Comparison of ENCODE assay signal across 9 mouse cellular contexts in the genomic region with DNA sequence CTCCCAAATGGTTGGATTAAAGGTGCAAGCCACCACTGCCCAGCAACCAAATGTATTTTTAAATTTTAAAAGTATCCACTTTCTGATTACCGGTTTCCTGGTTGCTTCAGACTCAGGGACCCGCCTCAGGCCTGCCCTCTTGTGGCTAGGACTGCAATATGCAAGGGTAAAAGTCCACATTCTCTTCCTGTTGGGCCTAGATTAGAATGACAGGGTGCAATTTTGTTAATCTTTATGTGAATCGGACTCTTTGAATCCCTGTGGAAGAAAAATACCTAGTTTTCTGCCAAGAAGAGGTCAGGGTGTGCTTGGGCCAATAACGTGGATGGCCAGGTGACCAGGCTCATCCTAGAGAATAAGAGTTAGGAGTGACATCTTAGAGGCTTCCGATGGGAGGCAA. TPM values are rescaled to one million over a fixed set of nuclear protein-coding genes. Genes with fewer than 3 reads are reported as not detected.
DNase-seq lines count a peak whose midpoint lies in the region; ATAC-seq lines count a peak whose summit lies in the region.
"Had no signal": no experiment of that assay in that cellular context is flagged by ENCODE, and none has a peak within 500 bp of the region (broad histone marks: within the 10 kb centered on the region; RNA-seq: fewer than 3 reads in every experiment).

No protein-coding gene starts in this region.

- H3K27ac ChIP-seq in midbrain, embryonic 11.5 days (ENCODE audit: low read depth, low read length): no peak overlapping the region
- H3K27ac ChIP-seq in midbrain, embryonic 15.5 days: no peak overlapping the region
- no peak overlapping the region for H3K27ac ChIP-seq in limb, embryonic 11.5 days (replicated peaks; ENCODE audit: low read depth, low read length)

- no peak overlapping the region for H3K9ac ChIP-seq in midbrain, embryonic 11.5 days (ENCODE audit: low read length)
- H3K9ac ChIP-seq in midbrain, embryonic 15.5 days: no peak overlapping the region
- no peak overlapping the region for H3K9ac ChIP-seq in limb, embryonic 11.5 days (ENCODE audit: low read length)

- no peak overlapping the region for H3K4me3 ChIP-seq in midbrain, embryonic 11.5 days (ENCODE audit: low read depth, low read length)
- no peak overlapping the region for H3K4me3 ChIP-seq in midbrain, embryonic 15.5 days
- no peak overlapping the region for H3K4me3 ChIP-seq in limb, embryonic 11.5 days (ENCODE audit: low read depth, low read length)

- no peaks in the 10 kb centered on the region for H3K4me1 ChIP-seq in midbrain, embryonic 11.5 days (ENCODE audit: control insufficient read depth, insufficient read depth, low read length)
- no peaks in the 10 kb centered on the region for H3K4me1 ChIP-seq in midbrain, embryonic 15.5 days
- no peaks in the 10 kb centered on the region for H3K4me1 ChIP-seq in limb, embryonic 11.5 days (ENCODE audit: control insufficient read depth, insufficient read depth, low read length)

- peak; percentile 95 for DNase-seq in midbrain, embryonic 11.5 days (ENCODE audit: low spot score, missing footprints)
- DNase-seq in Muller cell, postnatal 12 days (ENCODE audit: inconsistent ontology term): peak; percentile 7
- DNase-seq in cerebellum, postnatal 10 days: peak; percentile 69 to 74
- peak; percentile 20 for DNase-seq in hindlimb bud, embryonic 11.5 days (ENCODE audit: extremely low spot score, low read depth, low spot score)
- peak; percentile 74 for DNase-seq in limb, embryonic 11.5 days (ENCODE audit: low spot score)
- peak; percentile 45 to 64 for DNase-seq in natural killer cell, adult 2 months (ENCODE audit: low spot score in 2 of 2)
- peak; percentile 81 for DNase-seq in thymus, postnatal 4 days

- no peaks in the 10 kb centered on the region for H3K36me3 ChIP-seq in midbrain, embryonic 11.5 days (ENCODE audit: control insufficient read depth, insufficient read depth, low read length)
- no peaks in the 10 kb centered on the region for H3K36me3 ChIP-seq in midbrain, embryonic 15.5 days (replicated peaks)
- no peaks in the 10 kb centered on the region for H3K36me3 ChIP-seq in limb, embryonic 11.5 days (ENCODE audit: control insufficient read depth, insufficient read depth, low read length)

- no peaks in the 10 kb centered on the region for H3K9me3 ChIP-seq in midbrain, embryonic 11.5 days (ENCODE audit: control insufficient read depth, low read length)
- no peaks in the 10 kb centered on the region for H3K9me3 ChIP-seq in midbrain, embryonic 15.5 days
- no peaks in the 10 kb centered on the region for H3K9me3 ChIP-seq in limb, embryonic 11.5 days (ENCODE audit: control insufficient read depth, low read length)

- H3K27me3 ChIP-seq in midbrain, embryonic 11.5 days (ENCODE audit: control insufficient read depth, insufficient read depth, low read length): no peaks in the 10 kb centered on the region
- H3K27me3 ChIP-seq in midbrain, embryonic 15.5 days (replicated peaks): no peaks in the 10 kb centered on the region
- H3K27me3 ChIP-seq in limb, embryonic 11.5 days (ENCODE audit: control insufficient read depth, insufficient read depth, low read length): no peaks in the 10 kb centered on the region

- WGBS in midbrain, embryonic 11.5 days: 33% methylated on average over 5 of the region's 5 CpGs
- 29% methylated on average over 5 of the region's 5 CpGs for WGBS in midbrain, embryonic 15.5 days
- WGBS in limb, embryonic 11.5 days: 28% methylated on average over 5 of the region's 5 CpGs

- H3K4me2 ChIP-seq in midbrain, embryonic 11.5 days: no peak overlapping the region
- no peak overlapping the region for H3K4me2 ChIP-seq in midbrain, embryonic 15.5 days
- H3K4me2 ChIP-seq in limb, embryonic 11.5 days (ENCODE audit: low read depth, severe bottlenecking): no peak overlapping the region

- ATAC-seq in midbrain, embryonic 11.5 days (ENCODE audit: low FRiP score): no peak
- no peak for ATAC-seq in midbrain, embryonic 15.5 days (replicated peaks)
- no peak for ATAC-seq in limb, embryonic 11.5 days (ENCODE audit: insufficient number of reproducible peaks, low FRiP score, low TSS enrichment, low read depth)

RNA-seq across cellular contexts. Expression of a gene that starts 7.4 kb away (rescaled TPM):
- polyA plus RNA-seq in midbrain, embryonic 11.5 days (2014; fragmentation: Nextera tagmentation; extraction: Ambion mirVana): 2.6 and 2.7 TPM in 2 replicates
- polyA plus RNA-seq in midbrain, embryonic 15.5 days (2015; fragmentation: Nextera tagmentation; extraction: Ambion mirVana): 3.1 and 4.5 TPM in 2 replicates
- 0.67 and 1.3 TPM in 2 replicates for polyA plus RNA-seq in limb, embryonic 11.5 days (2014; fragmentation: Nextera tagmentation; extraction: Ambion mirVana)

RNA-seq across cellular contexts. Expression of a gene that starts 9.6 kb away (rescaled TPM):
- not detected in 2 replicates for polyA plus RNA-seq in midbrain, embryonic 11.5 days (2014; fragmentation: Nextera tagmentation; extraction: Ambion mirVana)
- polyA plus RNA-seq in midbrain, embryonic 15.5 days (2015; fragmentation: Nextera tagmentation; extraction: Ambion mirVana): not detected in 2 replicates
- polyA plus RNA-seq in limb, embryonic 11.5 days (2014; fragmentation: Nextera tagmentation; extraction: Ambion mirVana): not detected in 2 replicates
- polyA plus RNA-seq: neural tube, embryonic 14.5 days had no signal

RNA-seq across cellular contexts. Expression of a gene that starts 37.5 kb away (rescaled TPM):
- 91.0 and 93.8 TPM in 2 replicates for polyA plus RNA-seq in midbrain, embryonic 11.5 days (2014; fragmentation: Nextera tagmentation; extraction: Ambion mirVana)
- polyA plus RNA-seq in midbrain, embryonic 15.5 days (2015; fragmentation: Nextera tagmentation; extraction: Ambion mirVana): 102 and 103 TPM in 2 replicates
- 64.1 and 69.6 TPM in 2 replicates for polyA plus RNA-seq in limb, embryonic 11.5 days (2014; fragmentation: Nextera tagmentation; extraction: Ambion mirVana)

RNA-seq across cellular contexts. Expression of a gene that starts 37.6 kb away (rescaled TPM):
- 44.0 and 44.8 TPM in 2 replicates for polyA plus RNA-seq in midbrain, embryonic 11.5 days (2014; fragmentation: Nextera tagmentation; extraction: Ambion mirVana)
- polyA plus RNA-seq in midbrain, embryonic 15.5 days (2015; fragmentation: Nextera tagmentation; extraction: Ambion mirVana): 11.1 and 13.2 TPM in 2 replicates
- 30.0 and 31.0 TPM in 2 replicates for polyA plus RNA-seq in limb, embryonic 11.5 days (2014; fragmentation: Nextera tagmentation; extraction: Ambion mirVana)

RNA-seq across cellular contexts. Expression of a gene that starts 37.7 kb away (rescaled TPM):
- 24.5 and 24.8 TPM in 2 replicates for polyA plus RNA-seq in midbrain, embryonic 11.5 days (2014; fragmentation: Nextera tagmentation; extraction: Ambion mirVana)
- polyA plus RNA-seq in midbrain, embryonic 15.5 days (2015; fragmentation: Nextera tagmentation; extraction: Ambion mirVana): 1.5 and 2.8 TPM in 2 replicates
- polyA plus RNA-seq in limb, embryonic 11.5 days (2014; fragmentation: Nextera tagmentation; extraction: Ambion mirVana): 23.2 and 23.3 TPM in 2 replicates

Comparison
In these comparisons a context has a peak if more than half of its experiments do, and no peak if none do; other contexts are left out.
1. DNase-seq: peak in every context shown above with its lines; median percentile 95 in midbrain, embryonic 11.5 days; 81 in thymus, postnatal 4 days; 74 in limb, embryonic 11.5 days; 72 in cerebellum, postnatal 10 days; 54 in natural killer cell, adult 2 months; 20 in hindlimb bud, embryonic 11.5 days; 7 in Muller cell, postnatal 12 days.